Mouse (Mus musculus): ENCODE data around the gene Patl2.
"Not testable (repeated sequence)": the region's sequence is repeated elsewhere in the genome, so short reads cannot be mapped to it uniquely, and the experiment has no call there.

Gene Patl2

DNA sequence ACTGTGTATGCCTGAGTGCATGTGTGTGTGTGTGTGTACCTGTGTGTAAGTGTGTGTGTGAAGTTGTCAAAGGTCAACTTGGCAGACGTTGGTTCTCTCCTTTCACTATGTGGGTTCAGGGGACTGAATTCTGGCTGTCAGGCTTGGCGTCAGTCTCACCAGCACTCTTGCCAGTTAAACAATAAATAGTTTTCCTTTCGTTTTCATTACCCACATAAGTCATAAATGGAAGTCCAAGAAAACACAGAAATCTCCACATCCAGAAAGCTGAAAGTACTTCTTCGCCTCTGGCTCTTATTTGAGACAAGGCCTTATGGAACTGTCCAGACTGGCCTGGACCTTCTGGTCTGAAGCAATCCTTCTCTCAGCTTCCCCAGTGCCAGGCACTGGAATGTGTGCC is 40.2 kb downstream of the Patl2 start:
- no peak for DNase-seq (ENCODE audit: low spot score in 2 of 2)

DNA sequence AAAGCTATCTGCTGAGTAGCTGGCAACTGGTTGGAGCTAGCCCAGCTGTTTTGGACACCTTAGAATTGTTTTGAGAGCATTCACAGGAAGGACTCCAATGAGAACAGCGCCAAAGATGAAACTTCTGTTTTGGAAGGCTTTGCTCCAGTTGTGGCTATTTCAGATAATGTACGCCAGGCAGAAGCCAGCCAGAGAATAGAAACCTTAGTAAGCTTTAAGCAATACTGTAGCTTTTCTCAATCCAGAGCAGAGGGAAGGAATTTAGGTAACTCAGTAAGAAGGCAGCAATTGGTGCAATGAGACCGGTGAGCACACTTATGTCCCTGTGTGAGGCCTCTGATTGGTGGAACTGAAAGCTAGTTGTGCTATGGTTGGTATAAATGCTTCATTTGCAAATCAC is 42.9 kb downstream of the Patl2 start:
- no peak for DNase-seq (ENCODE audit: low spot score in 2 of 2)

DNA sequence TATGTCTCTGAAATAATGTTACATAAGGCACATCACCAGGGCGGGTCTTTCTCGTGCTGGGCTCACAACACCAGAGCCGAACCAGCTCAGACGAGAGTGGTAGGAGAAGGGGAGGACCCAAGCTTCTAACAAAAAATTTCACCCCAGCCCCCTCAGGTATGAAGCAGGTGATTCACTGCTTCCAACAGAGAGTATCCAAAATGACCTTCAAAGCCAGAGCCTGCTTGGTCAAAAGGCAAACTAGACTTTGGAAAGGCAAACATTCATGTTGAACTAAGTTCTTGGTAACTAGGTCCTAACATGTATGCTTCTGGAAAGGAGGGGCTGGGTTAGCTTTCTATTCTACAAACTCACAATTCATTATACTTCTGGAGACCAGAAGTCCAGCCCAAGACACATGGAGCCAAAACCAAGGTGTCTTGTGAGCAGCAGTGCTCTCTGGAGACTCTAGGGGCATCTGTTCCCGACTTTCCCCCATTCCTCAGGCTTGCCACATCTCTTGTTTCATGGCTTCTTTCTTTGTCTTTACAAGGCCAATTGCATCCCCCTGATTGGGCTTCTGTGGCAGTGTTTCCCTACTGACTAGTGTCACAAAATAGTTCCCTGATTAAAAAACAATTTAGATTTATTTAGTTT is 44.5 kb downstream of the Patl2 start:
- DNase-seq (ENCODE audit: low spot score in 2 of 2): no peak

DNA sequence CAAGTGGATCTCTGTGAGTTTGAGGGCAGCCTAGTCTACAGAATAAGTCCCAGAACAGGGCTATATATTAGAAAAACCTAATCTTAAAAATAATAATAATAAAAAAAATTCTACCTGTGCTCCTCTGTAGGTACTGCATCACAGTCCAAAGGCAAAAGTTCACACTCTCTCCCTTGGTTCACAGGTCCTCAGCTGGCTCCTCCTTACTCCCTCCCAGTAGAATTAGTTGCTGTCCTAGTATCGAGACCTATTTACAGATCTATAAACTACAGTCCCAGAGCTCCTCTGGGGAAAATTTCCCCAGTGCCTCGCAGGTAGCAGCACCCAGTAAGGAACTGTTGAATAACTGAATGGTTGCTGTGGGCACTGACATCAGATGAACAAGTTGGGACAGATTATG is 45.2 kb downstream of the Patl2 start:
- DNase-seq (ENCODE audit: low spot score in 2 of 2): no peak

DNA sequence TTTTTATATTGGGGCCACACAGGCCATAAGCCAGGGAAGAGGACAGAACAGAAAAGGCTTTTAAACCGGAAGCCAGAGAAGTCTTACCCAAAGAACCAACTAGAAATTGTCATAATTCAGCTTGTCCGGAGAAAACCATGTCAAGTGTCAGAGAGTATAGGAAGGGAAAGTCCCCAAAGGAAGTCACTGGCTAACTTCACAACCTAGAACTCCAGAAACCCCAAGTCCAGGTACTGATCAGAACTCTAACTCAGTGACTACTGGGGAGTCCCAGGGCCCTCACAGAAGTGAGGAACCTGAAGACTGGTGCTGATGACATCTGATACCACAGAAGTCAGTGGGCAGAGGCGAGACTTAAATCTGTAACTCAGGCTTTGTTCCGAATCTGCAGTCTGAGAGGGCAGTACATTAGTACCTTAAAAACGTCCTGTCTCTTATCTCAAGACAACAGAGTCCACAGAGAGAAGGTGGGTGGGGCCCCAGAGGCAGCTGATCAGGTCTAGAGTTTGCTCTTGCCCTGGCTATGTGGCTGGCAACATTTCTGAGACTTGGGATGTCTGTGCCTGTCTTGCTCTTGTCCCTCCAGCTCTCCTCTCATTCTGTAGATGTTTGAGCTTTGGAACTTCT is 48.0 kb downstream of the Patl2 start:
- DNase-seq (ENCODE audit: low spot score in 2 of 2): no peak

DNA sequence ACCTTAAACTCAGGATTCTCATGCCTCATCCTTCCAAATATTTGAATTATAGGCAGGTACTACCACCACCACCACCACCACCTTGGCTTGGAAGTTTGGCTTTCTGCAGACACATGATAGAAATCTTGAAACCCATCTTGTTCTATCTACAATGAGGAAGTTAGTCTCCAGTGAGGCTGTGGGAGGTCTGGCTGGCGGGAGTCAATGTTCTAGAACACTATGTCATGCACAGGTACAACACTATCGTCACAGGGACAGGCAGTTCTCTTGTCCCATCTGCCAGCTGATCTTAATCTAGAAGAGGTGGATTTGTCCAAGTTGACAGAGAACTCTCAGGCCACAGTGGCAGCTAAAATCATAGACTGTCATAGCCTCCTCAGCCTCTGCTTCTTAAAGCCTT is 53.4 kb downstream of the Patl2 start:
- DNase-seq (ENCODE audit: low spot score in 2 of 2): no peak

DNA sequence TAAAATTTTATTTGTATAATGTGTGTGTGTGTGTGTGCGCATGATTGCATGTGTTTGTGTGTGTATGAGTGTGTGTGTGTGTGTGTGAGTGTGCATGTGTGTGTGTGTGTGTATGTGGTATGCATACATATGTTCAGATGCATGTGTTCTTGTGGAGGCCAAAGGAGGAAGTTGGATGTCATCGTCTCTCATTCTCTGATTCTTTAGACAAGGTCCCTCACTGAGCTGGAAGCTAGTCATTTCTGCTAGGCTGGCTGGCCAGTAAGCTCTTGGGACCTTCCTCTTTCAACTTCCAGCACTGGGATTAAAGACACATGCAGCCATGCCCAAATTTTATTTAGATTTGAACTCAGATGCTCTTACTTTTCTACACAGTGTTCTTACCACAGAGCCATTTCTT is 53.9 kb downstream of the Patl2 start:
- DNase-seq (ENCODE audit: low spot score in 2 of 2): no peak

DNA sequence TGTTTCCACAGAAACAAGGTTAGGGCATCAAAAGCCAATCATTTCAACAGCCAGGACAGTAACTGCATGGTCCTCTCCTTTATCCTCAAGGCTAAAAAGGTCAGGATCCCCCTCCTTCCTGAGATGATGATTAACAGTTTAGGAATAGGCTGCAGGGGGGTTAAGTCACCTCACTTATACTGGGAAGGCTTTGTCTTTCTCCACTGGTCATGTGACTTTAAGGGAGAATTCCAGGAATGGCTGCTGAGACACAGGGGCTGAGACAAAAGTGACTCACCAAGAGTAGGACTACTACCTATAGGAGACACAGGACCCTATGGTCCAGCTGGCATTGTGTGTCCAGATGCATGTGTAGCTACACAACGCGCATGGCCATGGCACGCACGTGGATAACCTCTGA is 58.4 kb downstream of the Patl2 start:
- no peak for DNase-seq (ENCODE audit: low spot score in 2 of 2)

DNA sequence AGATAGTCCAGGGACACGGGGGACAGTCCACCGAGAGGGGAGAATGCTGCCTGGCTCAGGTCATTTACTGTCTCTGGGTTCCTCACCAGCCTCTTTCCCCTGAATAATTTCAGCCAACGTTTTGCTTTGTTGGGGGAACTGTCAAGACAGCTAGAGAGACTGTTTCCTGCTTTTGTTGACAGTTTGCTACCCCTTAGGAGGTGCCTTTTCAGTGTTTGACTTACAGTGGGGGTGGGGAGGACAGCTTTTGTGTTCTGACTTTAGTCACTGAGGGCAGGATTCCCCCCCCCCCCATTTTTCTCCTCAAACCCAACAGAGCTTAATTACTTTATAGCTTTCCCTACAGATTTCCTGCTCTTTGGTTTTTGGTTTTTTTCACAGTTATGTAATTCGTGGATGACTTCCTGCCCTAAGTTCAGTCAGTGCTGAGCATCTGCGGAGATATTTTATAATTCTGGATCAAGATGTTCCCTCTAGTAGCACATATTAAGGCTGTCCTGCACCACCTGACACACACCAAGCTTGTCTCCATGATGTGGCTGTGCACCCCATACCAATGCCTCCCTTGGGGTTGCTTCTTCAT is 59.1 kb downstream of the Patl2 start:
- no peak for DNase-seq (ENCODE audit: low spot score in 2 of 2)

DNA sequence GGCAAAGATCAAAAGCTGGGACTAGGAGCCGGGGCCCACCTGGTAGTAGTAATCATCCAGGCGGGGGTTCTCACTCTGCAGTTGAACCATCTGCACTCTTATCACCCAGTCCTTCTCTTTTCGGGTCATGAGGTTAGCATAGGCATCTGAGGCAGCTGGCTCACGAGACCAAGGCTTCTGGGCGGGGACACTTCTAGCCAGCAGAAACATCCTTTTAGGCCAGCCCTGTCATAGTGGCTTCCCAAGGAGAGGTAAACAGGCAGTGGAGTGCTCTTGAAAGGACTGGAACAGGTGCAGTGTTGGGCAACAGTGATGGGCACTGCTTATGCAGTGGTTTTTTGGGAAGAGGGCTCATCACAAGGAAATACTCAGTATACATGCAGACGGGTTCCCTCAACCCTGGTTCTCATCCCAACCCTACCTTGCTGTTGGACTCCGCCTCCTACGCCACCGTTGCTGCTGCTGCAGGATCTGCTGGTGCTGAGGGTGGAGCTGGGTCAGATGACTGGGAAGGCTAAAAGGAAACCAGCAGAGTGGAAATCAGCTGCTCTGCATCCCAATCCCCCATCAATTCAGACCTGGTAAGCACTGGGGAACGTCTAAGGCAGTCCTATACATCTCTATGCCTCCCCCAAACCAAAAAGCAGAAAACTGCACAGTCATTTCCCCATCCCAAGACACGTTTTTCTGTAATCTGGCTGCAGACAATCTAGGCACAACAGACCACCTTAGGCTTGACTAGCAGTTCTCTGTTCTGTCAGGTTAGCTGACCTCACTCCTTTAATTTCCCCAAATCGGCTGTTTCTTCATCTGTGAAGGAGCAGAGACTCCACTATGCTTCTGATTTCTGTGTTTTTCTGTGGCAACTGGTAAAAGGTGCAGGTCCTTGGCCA is 60.1 kb downstream of the Patl2 start:
- no peak for DNase-seq (ENCODE audit: low spot score in 2 of 2)

DNA sequence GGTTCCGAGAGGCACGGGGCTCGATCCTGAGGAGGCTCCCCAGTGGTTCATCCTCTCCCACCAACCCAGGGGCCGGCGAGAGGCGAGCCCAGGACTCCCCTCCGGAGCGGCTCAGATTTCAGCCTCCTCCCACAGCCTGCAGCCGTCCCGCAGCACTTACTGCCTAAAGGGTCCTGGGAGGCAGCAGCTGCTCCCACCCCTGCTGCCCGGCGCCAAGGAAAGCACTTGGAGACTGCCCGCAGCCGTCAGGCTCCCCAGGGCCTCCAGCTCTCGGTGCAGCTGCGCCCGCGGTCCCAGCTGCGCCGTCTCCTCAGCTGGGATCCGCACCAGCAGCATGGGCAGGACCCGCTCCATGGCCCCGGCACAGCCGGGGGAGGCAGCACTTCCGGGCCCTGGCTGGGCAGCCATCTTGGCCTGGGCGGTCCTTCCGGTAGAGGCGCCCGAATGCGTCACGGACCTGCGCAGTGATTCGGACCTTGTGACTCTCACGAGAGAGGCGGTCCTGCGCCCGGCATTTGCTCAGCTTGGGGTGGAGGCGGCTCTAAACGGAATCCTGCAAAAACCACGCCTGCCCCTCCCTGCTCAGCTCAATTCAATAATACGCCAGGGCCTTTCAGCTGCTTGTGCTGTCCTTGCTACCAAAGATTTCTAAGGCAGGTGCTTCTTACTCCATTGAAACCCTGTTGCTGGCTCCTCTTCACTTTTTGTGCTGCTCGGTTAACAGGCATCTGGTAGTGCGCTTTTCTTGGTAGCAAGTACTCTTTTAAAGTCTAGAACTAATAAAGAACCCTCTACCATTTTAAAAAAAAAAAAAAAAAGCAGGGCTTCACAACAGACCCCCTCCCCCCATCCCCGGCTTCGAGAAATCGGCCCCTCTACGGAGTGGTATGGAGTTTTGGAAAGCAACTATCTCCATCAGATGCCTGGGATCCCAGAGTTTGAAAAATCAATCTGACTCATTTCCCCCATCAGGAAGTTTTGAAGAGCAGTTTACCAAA is 67.7 kb downstream of the Patl2 start, which contains the start of gene Spg11:
TSS of gene Spg11 (minus strand) at position 426 of the 998 bp plus-strand sequence.
- DNase-seq (ENCODE audit: low spot score in 2 of 2): peak; percentile 97

DNA sequence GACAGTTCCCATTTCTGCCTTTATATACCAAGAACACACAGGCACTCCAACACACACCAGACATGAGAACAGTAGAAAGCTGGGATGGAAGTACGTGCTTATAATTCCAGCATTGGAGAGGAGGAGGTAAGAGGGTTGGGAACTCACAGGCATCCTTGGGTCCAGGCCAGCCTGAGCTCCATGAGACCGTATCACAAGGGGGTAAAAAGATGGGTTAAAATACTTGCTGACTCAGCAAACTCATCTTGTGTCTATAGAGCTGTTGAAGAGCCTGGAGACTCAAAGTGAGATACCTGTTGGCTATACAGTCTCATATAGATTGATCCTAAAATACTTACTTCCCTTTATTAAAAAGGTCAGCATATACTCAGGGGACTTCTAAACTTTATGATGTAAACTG is 69.1 kb downstream of the Patl2 start:
- DNase-seq (ENCODE audit: low spot score in 2 of 2): no peak

DNA sequence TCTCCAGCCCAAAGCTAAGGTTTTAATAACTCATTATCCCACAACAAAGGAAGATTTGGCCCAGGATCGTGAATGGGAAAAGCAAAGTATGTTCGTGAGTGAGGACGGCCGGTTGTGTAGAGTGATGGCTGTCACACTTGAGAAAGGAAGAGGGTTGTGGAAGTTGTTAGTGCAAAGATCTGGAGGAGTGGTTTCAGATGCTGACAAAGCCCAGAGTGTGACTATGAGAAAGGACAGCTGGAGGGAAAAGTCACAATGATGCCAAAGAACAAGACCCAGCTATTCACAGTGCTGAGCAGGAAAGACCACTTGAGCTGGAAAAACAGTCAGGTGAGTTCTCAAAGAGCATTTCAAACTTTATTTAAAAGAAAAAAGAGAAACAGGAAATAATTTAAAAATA is 76.3 kb downstream of the Patl2 start:
- no peak for DNase-seq (ENCODE audit: low spot score in 2 of 2)

DNA sequence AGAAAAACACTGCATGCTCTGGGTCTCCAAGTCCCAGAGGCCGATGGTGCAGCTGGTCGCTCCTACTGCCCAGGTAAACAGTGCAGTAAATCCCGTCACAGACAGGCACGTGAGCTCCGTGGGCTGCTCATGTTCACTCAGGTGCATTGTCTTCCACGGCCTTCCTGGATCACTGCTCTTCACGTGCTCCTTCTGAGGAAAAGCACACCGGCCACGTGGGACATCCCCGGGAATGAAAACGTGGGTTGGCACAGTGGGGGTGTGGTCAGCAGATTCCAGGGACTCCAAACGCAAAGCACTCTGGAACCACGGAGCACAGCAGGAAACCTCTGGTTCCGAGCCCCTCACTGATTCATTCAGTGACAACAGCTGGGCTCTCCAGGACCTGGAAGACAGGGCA is 77.9 kb downstream of the Patl2 start:
- DNase-seq (ENCODE audit: low spot score in 2 of 2): no peak

DNA sequence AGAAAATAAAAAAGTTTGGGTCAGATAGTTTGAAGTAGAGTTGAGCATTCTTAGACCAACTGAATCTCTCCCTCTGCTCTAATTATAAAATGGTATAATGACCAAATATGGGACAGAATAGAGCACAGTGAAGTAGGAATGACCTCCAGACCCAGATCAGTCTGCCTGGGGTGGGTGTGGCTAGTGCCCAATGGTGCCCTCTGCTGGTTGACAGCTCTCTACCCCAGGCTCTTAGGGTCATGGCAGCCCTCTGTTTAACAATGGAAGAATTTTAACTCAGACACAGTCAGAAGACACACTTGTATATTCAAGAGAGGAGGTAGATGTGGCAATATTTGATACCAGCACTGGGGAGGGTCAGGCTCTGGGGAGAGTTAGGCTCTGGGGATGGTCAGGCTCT is 83.9 kb downstream of the Patl2 start:
- DNase-seq (ENCODE audit: low spot score in 2 of 2): no peak

DNA sequence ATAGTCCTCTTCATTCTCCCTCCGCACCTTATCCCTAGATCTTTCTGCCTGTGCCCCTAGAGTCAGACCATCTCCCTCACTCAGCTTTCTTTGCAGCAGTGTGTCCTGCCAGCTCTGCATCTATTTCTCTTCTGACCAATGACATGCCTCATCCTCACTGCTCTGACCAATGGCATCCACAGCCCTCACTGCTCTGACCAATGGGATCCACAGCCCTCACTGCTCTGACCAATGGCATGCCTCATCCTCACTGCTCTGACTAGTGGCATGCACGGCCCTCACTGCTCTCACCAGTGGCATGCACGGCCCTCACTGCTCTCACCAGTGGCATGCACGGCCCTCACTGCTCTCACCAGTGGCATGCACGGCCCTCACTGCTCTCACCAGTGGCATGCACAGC is 88.3 kb downstream of the Patl2 start:
- not testable (repeated sequence) for DNase-seq (ENCODE audit: low spot score in 2 of 2)

DNA sequence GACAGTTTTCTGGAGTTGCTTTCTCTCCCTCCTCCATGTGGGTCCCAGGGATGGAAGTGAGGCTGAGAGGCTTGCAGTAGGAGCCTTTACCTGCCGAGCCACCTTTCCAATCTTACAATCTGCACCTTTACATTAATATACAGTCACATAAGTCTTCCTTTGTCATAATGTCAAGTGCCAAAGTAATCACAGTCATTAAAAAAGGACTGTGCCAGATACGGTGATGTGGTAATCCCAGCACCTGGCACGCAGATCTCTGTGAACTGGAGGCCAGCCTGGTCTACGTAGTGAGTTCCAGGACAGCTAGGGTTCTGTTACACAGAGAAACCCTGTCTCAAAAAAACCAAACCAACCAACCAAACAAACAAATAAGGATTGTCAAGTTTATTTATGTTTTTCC is 92.1 kb downstream of the Patl2 start:
- DNase-seq (ENCODE audit: low spot score in 2 of 2): no peak

DNA sequence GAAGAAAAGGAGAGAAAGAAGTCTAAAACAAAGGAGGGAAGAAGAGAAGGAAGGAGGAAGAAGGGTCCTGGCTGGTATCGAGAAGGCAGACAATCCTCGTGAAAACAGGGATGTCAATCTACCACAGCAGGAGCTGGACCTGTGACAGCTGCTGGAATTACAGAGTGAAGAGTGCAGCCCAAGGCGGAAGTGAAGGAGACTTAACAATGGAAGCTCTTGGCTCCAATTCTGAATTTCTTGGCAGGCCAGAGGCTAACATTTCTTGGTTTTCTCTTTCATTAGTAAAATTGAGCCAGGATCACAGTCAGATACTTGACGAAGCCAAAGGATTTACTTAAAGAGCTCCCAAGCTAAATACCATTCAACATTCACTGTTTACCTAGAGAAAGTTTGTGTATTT is 99.5 kb downstream of the Patl2 start:
- DNase-seq (ENCODE audit: low spot score in 2 of 2): no peak

DNA sequence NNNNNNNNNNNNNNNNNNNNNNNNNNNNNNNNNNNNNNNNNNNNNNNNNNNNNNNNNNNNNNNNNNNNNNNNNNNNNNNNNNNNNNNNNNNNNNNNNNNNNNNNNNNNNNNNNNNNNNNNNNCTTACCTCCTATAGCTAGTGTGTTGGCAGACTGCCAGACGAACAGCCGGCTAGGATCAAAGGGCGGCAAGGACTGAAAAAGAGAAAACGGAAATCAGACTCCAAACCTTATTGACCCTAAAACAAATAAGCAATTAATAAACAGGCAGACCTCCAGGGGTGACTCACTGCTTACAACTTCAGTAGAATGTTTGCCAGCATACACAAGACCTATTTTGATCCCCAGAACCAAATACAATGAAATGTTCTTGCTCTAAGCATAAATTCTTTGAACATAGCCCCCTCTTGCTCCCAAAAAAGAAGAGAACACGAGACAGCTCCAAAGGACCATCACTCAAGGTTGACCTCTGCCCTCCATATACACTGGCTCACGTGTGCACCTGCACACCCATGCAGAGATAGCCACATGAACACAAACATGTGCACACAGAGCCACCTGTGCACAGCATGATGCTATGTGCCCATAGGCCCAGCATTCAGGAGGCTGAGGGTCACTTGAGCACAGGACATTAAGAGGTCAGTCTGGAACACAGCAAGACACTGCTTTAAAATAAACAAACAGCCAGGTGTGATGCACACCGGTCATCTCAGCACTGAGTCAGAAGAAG is 104.1 kb downstream of the Patl2 start:
- no peak for DNase-seq (ENCODE audit: low spot score in 2 of 2)
